Mouse (Mus musculus): ENCODE data around the gene Serpina11.

DNA sequence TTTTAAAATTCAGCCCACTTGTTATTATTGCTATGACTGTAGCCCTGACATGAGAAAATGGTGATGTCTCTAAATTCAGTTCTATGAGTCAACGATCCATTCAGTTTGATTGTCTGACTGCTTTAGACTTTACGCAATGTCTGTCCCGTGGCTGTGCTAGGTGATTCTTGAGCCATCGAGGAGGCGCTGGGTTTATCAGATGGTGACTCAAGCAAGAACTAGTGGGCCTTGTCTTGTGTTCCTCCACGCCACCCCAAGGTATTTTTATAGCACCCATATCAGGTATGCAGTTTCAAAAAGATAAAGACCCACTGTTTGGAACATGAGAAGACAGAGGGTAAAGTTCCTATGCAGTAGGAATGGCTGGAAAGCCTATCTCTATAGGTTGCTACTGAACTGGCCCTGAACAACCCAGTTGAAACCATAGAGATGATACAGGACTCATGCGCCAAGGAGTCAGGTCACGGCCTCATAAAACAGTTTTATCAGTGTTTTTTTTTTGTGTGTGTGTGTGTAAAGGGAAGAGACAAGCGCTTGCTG lies 20.1 kb downstream of the Serpina11 start:
- TF ChIP-seq EP300 (optimal IDR thresholded peaks at IDR 0.05) (no peak), CTCF (IDR thresholded peaks at IDR 0.05; ENCODE audit: low read depth) (no peak)

Measured in stomach, postnatal 0 days (tissue).